ENCODE assay signal across 9 mouse cellular contexts in genomic region chr12:99284419-99285069, GRCm38 (mm10).
DNase-seq lines count a peak whose midpoint lies in the region; ATAC-seq and TF ChIP-seq lines count a peak whose summit lies in the region.
"Had no signal": no experiment of that assay in that cellular context is flagged by ENCODE, and none has a peak within 500 bp of the region (broad histone marks: within the 10 kb centered on the region; RNA-seq: fewer than 3 reads in every experiment).

No protein-coding gene starts in this region.

- TF ChIP-seq POLR2A in brain, embryonic 14.5 days (IDR thresholded peaks at IDR 0.05; ENCODE audit: borderline replicate concordance, extremely low read depth, insufficient read depth, insufficient read length, poor library complexity, severe bottlenecking): no peak

- DNase-seq in kidney, adult 18-20 months: no peak
- DNase-seq in brain, embryonic 14.5 days (ENCODE audit: low read depth): peak; percentile 64
- no peak for DNase-seq in adrenal gland, adult 18-20 months (ENCODE audit: low spot score in 2 of 2)
- DNase-seq in spleen, postnatal 14 days (ENCODE audit: low spot score in 2 of 2): no peak
- no peak for DNase-seq in layer of hippocampus, postnatal 25 days (ENCODE audit: extremely low spot score in 1 of 2, low spot score in 1 of 2)

- H3K9ac ChIP-seq in kidney, embryonic 15.5 days: no peak overlapping the region
- no peak overlapping the region for H3K9ac ChIP-seq in forebrain, embryonic 15.5 days (replicated peaks)
- H3K9ac ChIP-seq in midbrain, embryonic 16.5 days (ENCODE audit: low read depth, low read length): no peak overlapping the region

- H3K4me1 ChIP-seq in kidney, embryonic 15.5 days: peaks cover 38% of the 10 kb centered on the region
- peaks cover 57% of the 10 kb centered on the region for H3K4me1 ChIP-seq in forebrain, embryonic 15.5 days
- peaks cover 31% of the 10 kb centered on the region for H3K4me1 ChIP-seq in midbrain, embryonic 16.5 days (ENCODE audit: control insufficient read depth, insufficient read depth, low read length)

- 0 out of 2 replicates have a peak, but pooled peaks have one; percentile 35 for ATAC-seq in kidney, embryonic 15.5 days (replicated peaks; ENCODE audit: low FRiP score)
- 0 out of 2 replicates have a peak, but pooled peaks have one; percentile 4 for ATAC-seq in forebrain, embryonic 15.5 days (replicated peaks)
- no peak for ATAC-seq in midbrain, embryonic 16.5 days

- H3K9me3 ChIP-seq in kidney, embryonic 15.5 days (replicated peaks): no peaks in the 10 kb centered on the region
- H3K9me3 ChIP-seq in forebrain, embryonic 15.5 days: no peaks in the 10 kb centered on the region
- H3K9me3 ChIP-seq in midbrain, embryonic 16.5 days (replicated peaks; ENCODE audit: control insufficient read depth, low read length, poor library complexity, severe bottlenecking): no peaks in the 10 kb centered on the region

- no peak overlapping the region for H3K4me3 ChIP-seq in kidney, embryonic 15.5 days (replicated peaks)
- no peak overlapping the region for H3K4me3 ChIP-seq in forebrain, embryonic 15.5 days
- H3K4me3 ChIP-seq in midbrain, embryonic 16.5 days (ENCODE audit: low read depth, low read length): no peak overlapping the region

- no peaks in the 10 kb centered on the region for H3K27me3 ChIP-seq in kidney, embryonic 15.5 days
- no peaks in the 10 kb centered on the region for H3K27me3 ChIP-seq in forebrain, embryonic 15.5 days
- no peaks in the 10 kb centered on the region for H3K27me3 ChIP-seq in midbrain, embryonic 16.5 days (ENCODE audit: control insufficient read depth, insufficient read depth, low read depth, low read length)

- H3K4me2 ChIP-seq in kidney, embryonic 15.5 days: no peak overlapping the region
- no peak overlapping the region for H3K4me2 ChIP-seq in forebrain, embryonic 15.5 days (replicated peaks)
- no peak overlapping the region; the same call in 1 of the 2 replicates for H3K4me2 ChIP-seq in midbrain, embryonic 16.5 days (ENCODE audit: low read length)
- H3K4me2 ChIP-seq: heart, embryonic 11.5 days had no signal

- no peaks in the 10 kb centered on the region for H3K36me3 ChIP-seq in kidney, embryonic 15.5 days
- H3K36me3 ChIP-seq in forebrain, embryonic 15.5 days: no peaks in the 10 kb centered on the region
- H3K36me3 ChIP-seq in midbrain, embryonic 16.5 days (ENCODE audit: control insufficient read depth, insufficient read depth, low read length): no peaks in the 10 kb centered on the region

- WGBS in kidney, embryonic 15.5 days: 57% methylated on average over 8 of the region's 8 CpGs
- 48% methylated on average over 8 of the region's 8 CpGs for WGBS in forebrain, embryonic 15.5 days
- WGBS in midbrain, embryonic 16.5 days: 60% methylated on average over 8 of the region's 8 CpGs

- TF ChIP-seq CTCF in brain, embryonic 14.5 days (IDR thresholded peaks at IDR 0.05; ENCODE audit: borderline replicate concordance, extremely low read depth, insufficient read depth, insufficient read length): no peak

- peak overlapping the region; percentile 57 for H3K27ac ChIP-seq in kidney, embryonic 15.5 days
- peak overlapping the region; percentile 55 for H3K27ac ChIP-seq in forebrain, embryonic 15.5 days (replicated peaks)
- peak overlapping the region; percentile 19; the same call in 1 of the 2 replicates for H3K27ac ChIP-seq in midbrain, embryonic 16.5 days (ENCODE audit: low read length)
